Mouse (Mus musculus) lung, postnatal 0 days (tissue): ENCODE measurements around the gene Acly. TPM values are rescaled to one million over a fixed set of nuclear protein-coding genes. Genes with fewer than 3 reads are reported as not detected.
A peak's percentile ranks its signal among the peaks of the same experiment; 100 is the strongest.

ENCODE experiments used
- ATAC-seq: fragments of 200-750 bp; cut with Nextera tagmentation; 2 replicates; pipeline ENCODE4 v1.8.0; 2017; ENCODE audit warnings: moderate library complexity
- DNase-seq: peaks from one replicate; pipeline ENCODE4 v3.0.0-alpha.2; 2016; ENCODE audit warnings: low spot score
- H3K27ac ChIP-seq: fragments of 300-500 bp; sonication (generic); 2 replicates; pipeline ENCODE4 v1.5.1; 2014; ENCODE audit warnings: antibody characterized with exemption, mild to moderate bottlenecking, low read length, mixed read lengths
- H3K27me3 ChIP-seq: fragments of 300-500 bp; sonication (generic); replicated peaks from 2 replicates; pipeline ENCODE4 v1.6.1; 2014; ENCODE audit warnings: low read length, mixed read lengths; ENCODE audit not compliant: insufficient read depth
- H3K36me3 ChIP-seq: fragments of 300-500 bp; sonication (generic); 2 replicates; pipeline ENCODE4 v1.6.1; 2014; ENCODE audit warnings: low read length, mixed read lengths; ENCODE audit not compliant: insufficient read depth
- H3K4me1 ChIP-seq: fragments of 300-500 bp; sonication (generic); 2 replicates; pipeline ENCODE4 v1.6.1; 2014; ENCODE audit warnings: antibody characterized with exemption, low read depth, low read length, mixed read lengths; ENCODE audit not compliant: insufficient read depth
- H3K4me2 ChIP-seq: fragments of 300-500 bp; sonication (generic); replicated peaks from 2 replicates; pipeline ENCODE4 v1.6.1; 2014; ENCODE audit warnings: low read depth, mild to moderate bottlenecking, low read length, moderate library complexity, mixed read lengths
- H3K4me3 ChIP-seq: fragments of 300-500 bp; sonication (generic); 2 replicates; pipeline ENCODE4 v1.5.1; 2014; ENCODE audit warnings: low read depth, low read length
- H3K9ac ChIP-seq: fragments of 300-500 bp; sonication (generic); replicated peaks from 2 replicates; pipeline ENCODE4 v1.6.1; 2014; ENCODE audit warnings: low read depth, mild to moderate bottlenecking
- H3K9me3 ChIP-seq: fragments of 300-500 bp; sonication (generic); 2 replicates; pipeline ENCODE4 v1.6.1; 2016; ENCODE audit warnings: low read length, mixed read lengths
- CTCF ChIP-seq: IDR thresholded peaks from 2 replicates; pipeline ENCODE4 v1.5.1; 2016; ENCODE audit warnings: antibody characterized with exemption, mild to moderate bottlenecking
- EP300 ChIP-seq: IDR thresholded peaks from 2 replicates; pipeline ENCODE4 v1.6.1; 2016; ENCODE audit warnings: antibody characterized with exemption, mild to moderate bottlenecking, control low read depth
- WGBS: fragments of 180-500 bp; shearing (Covaris S2); extraction: QIAGEN DNeasy Blood & Tissue Kit; methylation state at CpG from one replicate; pipeline ENCODE4 v1.1.7; 2014; 5-methylcytosine and 5-hydroxymethylcytosine counted together
- microRNA-seq: library from miRNA; unstranded; fragments of <30 nt; microRNA quantifications from one replicate; pipeline ENCODE4, GENCODE M21; 2016
- polyA plus RNA-seq: library from polyadenylated mRNA; unstranded; fragments of >200 nt; fragmentation: Nextera tagmentation; extraction: Ambion mirVana; gene quantifications from 2 replicates; pipeline ENCODE4 v1.2.1, GENCODE M21; 2015

The Acly gene
- polyA plus RNA-seq, 1 experiment from 2014 or later = 85.7 TPM

DNA sequence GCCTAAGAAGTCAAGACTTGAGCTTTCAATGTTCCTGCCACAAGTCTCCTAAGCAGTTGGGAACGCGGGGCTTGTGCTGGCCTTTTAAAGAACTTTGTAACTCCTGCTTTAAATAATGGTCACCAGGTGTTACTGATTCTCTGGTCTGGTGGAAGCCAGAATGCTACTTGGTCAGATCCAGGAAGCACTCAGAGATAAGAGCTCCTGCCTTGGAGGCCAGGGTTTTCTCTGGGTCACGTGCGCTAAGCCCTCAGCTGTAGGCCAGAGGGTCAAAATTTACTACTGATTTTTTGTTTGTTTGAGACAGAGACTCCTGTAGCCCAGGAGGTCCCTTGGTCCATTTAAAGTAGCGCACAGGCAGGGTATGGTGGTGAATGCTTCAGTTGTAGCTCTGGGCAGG is 95.8 kb downstream of the Acly start:
- TF ChIP-seq EP300 (no peak), CTCF (no peak)
- ATAC-seq (peak; percentile 78), DNase-seq (peak; percentile 69)
- 64% methylated on average over 5 of the region's 5 CpGs for WGBS
- Histone ChIP-seq H3K9me3 (no peaks in the 10 kb centered on the region), H3K4me3 (no peak overlapping the region), H3K4me1 (no peaks in the 10 kb centered on the region), H3K9ac (no peak overlapping the region), H3K27me3 (no peaks in the 10 kb centered on the region), H3K27ac (no peak overlapping the region), H3K36me3 (no peaks in the 10 kb centered on the region), H3K4me2 (no peak overlapping the region)

DNA sequence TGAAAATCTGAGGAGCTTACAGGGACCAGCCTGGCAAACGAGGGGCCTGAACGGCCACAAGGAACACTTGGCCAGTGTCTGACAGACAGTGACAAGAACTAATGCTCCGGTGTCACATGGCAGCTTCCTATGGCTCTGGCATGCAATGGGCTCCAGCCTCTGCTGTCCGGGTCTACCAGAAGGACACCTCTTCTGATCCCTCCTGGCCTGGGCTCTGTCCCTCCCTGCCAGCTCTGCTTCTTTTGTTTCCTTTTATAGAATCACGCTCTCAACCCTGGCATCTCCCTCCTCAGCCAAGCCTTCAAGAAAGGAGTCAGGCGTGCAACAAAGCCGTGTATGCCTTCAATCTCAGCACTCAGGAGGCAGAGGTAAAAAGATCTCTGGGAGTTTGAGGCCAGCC is 97.7 kb downstream of the Acly start:
- Histone ChIP-seq H3K27ac (no peak overlapping the region), H3K9ac (no peak overlapping the region), H3K4me3 (no peak overlapping the region), H3K4me1 (no peaks in the 10 kb centered on the region), H3K4me2 (no peak overlapping the region), H3K9me3 (no peaks in the 10 kb centered on the region), H3K27me3 (no peaks in the 10 kb centered on the region), H3K36me3 (no peaks in the 10 kb centered on the region)
- TF ChIP-seq CTCF (no peak), EP300 (no peak)
- DNase-seq (no peak), ATAC-seq (no peak)
- WGBS = 81% methylated on average over 7 of the region's 7 CpGs

DNA sequence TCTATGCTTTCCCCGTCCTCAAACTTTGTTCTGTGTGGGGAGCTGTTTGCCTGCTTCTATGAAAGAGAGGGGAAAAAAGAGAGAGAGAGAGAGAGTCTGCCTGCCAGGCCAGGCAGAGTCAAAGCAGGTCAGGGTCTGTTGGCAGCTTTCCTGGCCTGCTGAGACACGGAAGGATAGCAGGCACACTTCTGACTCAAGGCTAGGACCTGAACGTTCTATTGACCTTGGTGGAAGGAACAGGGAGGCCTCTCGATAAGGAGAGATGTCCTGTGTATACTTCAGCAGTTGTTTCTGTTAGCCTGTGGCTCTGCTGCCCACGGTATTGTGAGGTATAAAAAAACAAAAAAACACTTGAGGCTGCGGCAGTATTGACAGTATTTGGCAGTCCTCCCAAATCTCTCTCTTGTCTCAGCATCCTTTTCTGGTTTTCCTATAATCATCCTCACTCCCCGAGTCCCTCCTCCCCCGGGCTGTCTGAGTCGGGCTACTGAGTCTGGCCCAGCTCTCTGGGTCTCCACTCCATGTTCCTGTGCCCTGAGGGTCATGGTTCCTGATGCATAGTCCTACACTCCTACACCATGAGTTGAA is 99.1 kb downstream of the Acly start:
- Histone ChIP-seq H3K36me3 (peaks cover 4% of the 10 kb centered on the region; the same call in 1 of the 2 replicates), H3K4me3 (no peak overlapping the region), H3K27me3 (no peaks in the 10 kb centered on the region), H3K27ac (no peak overlapping the region), H3K4me2 (no peak overlapping the region), H3K4me1 (no peaks in the 10 kb centered on the region), H3K9ac (no peak overlapping the region), H3K9me3 (no peaks in the 10 kb centered on the region)
- TF ChIP-seq CTCF (no peak), EP300 (no peak)
- DNase-seq (no peak), ATAC-seq (no peak)
- 39% methylated on average over 9 of the region's 9 CpGs for WGBS

DNA sequence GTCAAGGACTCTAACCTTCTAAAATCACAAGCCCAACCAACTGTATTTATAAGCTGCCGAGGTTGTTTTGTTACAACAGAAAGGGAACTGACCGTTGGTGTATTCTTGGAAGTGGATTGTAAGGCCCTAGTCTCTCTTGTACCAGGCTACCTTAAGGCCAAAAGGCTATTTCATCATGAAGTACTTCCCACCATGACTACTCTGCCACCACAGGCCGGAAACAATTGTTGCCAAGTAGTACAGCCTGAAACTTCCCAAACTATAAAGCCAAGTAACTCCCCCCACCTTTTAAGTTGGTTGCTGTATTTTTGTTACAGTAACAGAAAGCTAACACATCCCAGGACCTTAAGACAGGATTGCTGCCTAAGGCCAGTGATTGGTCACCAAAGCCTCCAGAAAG is 101.0 kb downstream of the Acly start:
- H3K27ac ChIP-seq = no peak overlapping the region
- no peak for DNase-seq
- peaks cover 5% of the 10 kb centered on the region; the same call in 1 of the 2 replicates for H3K36me3 ChIP-seq
- no peaks in the 10 kb centered on the region for H3K4me1 ChIP-seq
- no peaks in the 10 kb centered on the region for H3K27me3 ChIP-seq
- WGBS = 64% methylated on average over 3 of the region's 3 CpGs
- no peaks in the 10 kb centered on the region for H3K9me3 ChIP-seq
- no peak for TF ChIP-seq CTCF
- no peak for TF ChIP-seq EP300
- H3K4me2 ChIP-seq = no peak overlapping the region
- H3K9ac ChIP-seq = no peak overlapping the region
- H3K4me3 ChIP-seq = no peak overlapping the region
- no peak for ATAC-seq

Small RNA genes lying within 50 kb of the gene (microRNA-seq; reads per million reads assigned to microRNA genes)
- gene Gm27374 (not detected), gene Mir7116 (not detected)

Other genes with a start within 250 kb of the Acly start
- gene Eif1, start 208.1 kb downstream of the Acly start, polyA plus RNA-seq = 2,114 and 2,164 TPM in 2 replicates
- gene Gast, start 193.6 kb downstream of the Acly start, polyA plus RNA-seq = not detected in 2 replicates
- 6.4 and 6.5 TPM in 2 replicates for gene Hap1, start 171.9 kb downstream of the Acly start, polyA plus RNA-seq
- 231 and 251 TPM in 2 replicates for gene Jup, start 130.2 kb downstream of the Acly start, polyA plus RNA-seq
- 44.9 and 47.1 TPM in 2 replicates for gene P3h4, start 113.2 kb downstream of the Acly start, polyA plus RNA-seq
- gene Fkbp10, start 112.3 kb downstream of the Acly start, polyA plus RNA-seq = 75.6 and 86.5 TPM in 2 replicates
- gene Nt5c3b, start 86.2 kb downstream of the Acly start, polyA plus RNA-seq = 56.3 and 57.6 TPM in 2 replicates
- 0.38 and 0.43 TPM in 2 replicates for gene Klhl10, start 86.1 kb downstream of the Acly start, polyA plus RNA-seq
- 3.6 and 4.1 TPM in 2 replicates for gene Klhl11, start 55.3 kb downstream of the Acly start, polyA plus RNA-seq
- 3.5 and 4.9 TPM in 2 replicates for gene Ttc25, start 17.6 kb upstream of the Acly start, polyA plus RNA-seq
- 31.4 and 33.8 TPM in 2 replicates for gene Cnp, start 46.9 kb upstream of the Acly start, polyA plus RNA-seq
- gene Nkiras2, start 91.2 kb upstream of the Acly start, polyA plus RNA-seq = 58.6 and 59.9 TPM in 2 replicates
- 99.1 and 113 TPM in 2 replicates for gene Dnajc7, start 92.2 kb upstream of the Acly start, polyA plus RNA-seq
- gene Zfp385c, start 164.5 kb upstream of the Acly start, polyA plus RNA-seq = not detected in 2 replicates
- 3.1 and 3.3 TPM in 2 replicates for gene Dhx58, start 176.3 kb upstream of the Acly start, polyA plus RNA-seq
- 14.2 and 14.5 TPM in 2 replicates for gene Kat2a, start 184.5 kb upstream of the Acly start, polyA plus RNA-seq
- 0.51 TPM in 1 of 2 replicates, not detected in the other for gene Hspb9, start 185.8 kb upstream of the Acly start, polyA plus RNA-seq
- 25.3 and 30.4 TPM in 2 replicates for gene Rab5c, start 210.2 kb upstream of the Acly start, polyA plus RNA-seq
- 0.04 TPM in 1 of 2 replicates, not detected in the other for gene Kcnh4, start 231.9 kb upstream of the Acly start, polyA plus RNA-seq
- gene Hcrt, start 234.9 kb upstream of the Acly start, polyA plus RNA-seq = not detected in 2 replicates
- gene Ghdc, start 243.0 kb upstream of the Acly start, polyA plus RNA-seq = 4.9 and 6.4 TPM in 2 replicates